Mouse (Mus musculus) E14TG2a.4 (cell line): ENCODE measurements around the gene Kif1c.
"Not testable (repeated sequence)": the region's sequence is repeated elsewhere in the genome, so short reads cannot be mapped to it uniquely, and the experiment has no call there.

Experiments
- H3K27me3 ChIP-seq: 2 replicates; pipeline ENCODE4 v1.6.1; 2014; ENCODE audit warnings: low read length, control low read depth; ENCODE audit not compliant: insufficient read depth
- H3K36me3 ChIP-seq: 2 replicates; pipeline ENCODE4 v1.6.1; 2014; ENCODE audit warnings: low read length, control low read depth; ENCODE audit not compliant: insufficient read depth
- H3K4me1 ChIP-seq: replicated peaks from 2 replicates; pipeline ENCODE4 v1.6.1; 2014; ENCODE audit warnings: low read depth, low read length, control low read depth
- H3K4me3 ChIP-seq: replicated peaks from 2 replicates; pipeline ENCODE4 v1.5.1; 2014; ENCODE audit warnings: mild to moderate bottlenecking, low read length
- H3K9me3 ChIP-seq: 2 replicates; pipeline ENCODE4 v1.6.1; 2014; ENCODE audit warnings: low read length, control low read depth
- CTCF ChIP-seq: conservative IDR thresholded peaks from 2 replicates; pipeline ENCODE4 v1.5.1; 2014; ENCODE audit warnings: low read length
- NANOG ChIP-seq: IDR thresholded peaks from 2 replicates; pipeline ENCODE4 v1.6.1; 2014; ENCODE audit warnings: borderline replicate concordance, low read length, mixed read lengths
- POU5F1 ChIP-seq: IDR thresholded peaks from 2 replicates; pipeline ENCODE4 v1.6.1; 2014; ENCODE audit warnings: low read length, borderline replicate concordance

The Kif1c gene

GRCm38 (mm10) chr11:70770804-70771203 is 70.5 kb downstream of the Kif1c start:
- Histone ChIP-seq H3K36me3 (peaks cover 13% of the 10 kb centered on the region), H3K9me3 (no peaks in the 10 kb centered on the region), H3K27me3 (no peaks in the 10 kb centered on the region), H3K4me3 (no peak overlapping the region), H3K4me1 (peaks cover 15% of the 10 kb centered on the region)
- no peak for TF ChIP-seq CTCF
- no peak for TF ChIP-seq POU5F1
- no peak for TF ChIP-seq NANOG

- Histone ChIP-seq H3K4me3 (0 out of 2 replicates have a peak overlapping the region, but pooled peaks have one; percentile 5), H3K27me3 (0 out of 2 replicates have a peak, but pooled peaks cover 5% of the 10 kb centered on the region), H3K4me1 (peaks cover 22% of the 10 kb centered on the region), H3K9me3 (no peaks in the 10 kb centered on the region), H3K36me3 (peaks cover 6% of the 10 kb centered on the region)
- TF ChIP-seq CTCF = peak; percentile 64
- no peak for TF ChIP-seq NANOG
Observed at GRCm38 (mm10) chr11:70776830-70777571, 76.7 kb downstream of the Kif1c start.

GRCm38 (mm10) chr11:70777634-70778033 is 77.3 kb downstream of the Kif1c start:
- Histone ChIP-seq H3K9me3 (no peaks in the 10 kb centered on the region; the same call in 1 of the 2 replicates), H3K27me3 (0 out of 2 replicates have a peak, but pooled peaks cover 5% of the 10 kb centered on the region), H3K4me1 (peaks cover 22% of the 10 kb centered on the region), H3K36me3 (no peaks in the 10 kb centered on the region), H3K4me3 (no peak overlapping the region)
- TF ChIP-seq POU5F1 (no peak), CTCF (no peak), NANOG (no peak)

- H3K27me3 ChIP-seq, H3K9me3 ChIP-seq, H3K36me3 ChIP-seq, H3K4me3 ChIP-seq: not testable (repeated sequence)
- peaks cover 22% of the 10 kb centered on the region for H3K4me1 ChIP-seq
- peak; percentile 38 for TF ChIP-seq CTCF
Observed at GRCm38 (mm10) chr11:70778058-70778457, 77.7 kb downstream of the Kif1c start.
